Mouse (Mus musculus) thymus, postnatal 10 days (tissue): ENCODE measurements around the gene Gm17655.
"Not testable (repeated sequence)": the region's sequence is repeated elsewhere in the genome, so short reads cannot be mapped to it uniquely, and the experiment has no call there.

Source experiments
- DNase-seq, 2 experiments: peaks; one replicate each; pipeline ENCODE4 v3.0.0; 2021; ENCODE audit warnings: low spot score in 2 of 2

The Gm17655 gene

GRCm38 (mm10) chr5:110086161-110086866, 14.0 kb upstream of the Gm17655 start:
- DNase-seq = no peak

- no peak for DNase-seq
These were observed 10.6 kb upstream of the Gm17655 start for GRCm38 (mm10) chr5:110082961-110083360.

- DNase-seq = peak; percentile 76 to 77
These were observed 14.5 kb downstream of the Gm17655 start for GRCm38 (mm10) chr5:110057637-110058408.

- peak in 1 of 2 experiments; percentile 12 for DNase-seq
These were observed 48.5 kb downstream of the Gm17655 start for GRCm38 (mm10) chr5:110023694-110024427.

- no peak for DNase-seq
These were observed 49.0 kb downstream of the Gm17655 start for GRCm38 (mm10) chr5:110023273-110023672.

GRCm38 (mm10) chr5:110015775-110016174, 56.5 kb downstream of the Gm17655 start:
- DNase-seq = not testable (repeated sequence)
